Mouse (Mus musculus): Measurements from ENCODE around the gene Krtap5-1. TPM values are rescaled to one million over a fixed set of nuclear protein-coding genes. Genes with fewer than 3 reads are reported as not detected.
A peak's percentile ranks its signal among the peaks of the same experiment; 100 is the strongest.
"Not testable (repeated sequence)": the region's sequence is repeated elsewhere in the genome, so short reads cannot be mapped to it uniquely, and the experiment has no call there.

Krtap5-1 gene
- total and polyA plus RNA-seq, 3 experiments, result not detected

GRCm38 (mm10) chr7:142284615-142285080 lies 12.3 kb downstream of the Krtap5-1 start (continued):
- TF ChIP-seq EP300 (IDR thresholded peaks at IDR 0.05; ENCODE audit: low read depth in 1 of 2, low read length in 2 of 2), result no peak
- TF ChIP-seq NELFE (IDR thresholded peaks at IDR 0.05; ENCODE audit: low read depth, low read length), result peak; percentile 25

- Histone ChIP-seq H3K36me3 (ENCODE audit: control insufficient read depth in 1 of 2, insufficient read depth in 2 of 2, low read length in 2 of 2) (no peaks in the 10 kb centered on the region), H3K4me3 (ENCODE audit: control insufficient read depth in 1 of 2, insufficient read depth in 1 of 2, low read depth in 2 of 2, low read length in 2 of 2) (peak overlapping the region; percentile 52 to 64), H3K4me1 (ENCODE audit: control insufficient read depth in 1 of 2, insufficient read depth in 2 of 2, low read length in 2 of 2) (no peaks in the 10 kb centered on the region), H3K79me2 (ENCODE audit: control insufficient read depth, insufficient read depth, low read length, poor library complexity) (no peaks in the 10 kb centered on the region; the same call in 1 of the 2 replicates), H3K27ac (ENCODE audit: control insufficient read depth, low read depth, low read length) (peak overlapping the region; percentile 54), H3K27me3 (ENCODE audit: control insufficient read depth in 1 of 2, insufficient read depth in 2 of 2, low read length in 2 of 2) (no peaks in the 10 kb centered on the region; a peak in 2 of 4 replicates), H3K9ac (ENCODE audit: control insufficient read depth, low read depth, low read length, poor library complexity, severe bottlenecking) (peak overlapping the region; percentile 64), H3K9me3 (replicated peaks; ENCODE audit: insufficient read depth, low read length) (no peaks in the 10 kb centered on the region)
- peak; percentile 82 for DNase-seq (ENCODE audit: low read depth, low spot score)
- TF ChIP-seq MAX (IDR thresholded peaks at IDR 0.05; ENCODE audit: low read length), result no peak
- TF ChIP-seq CTCF (IDR thresholded peaks at IDR 0.05 in 2 of 3, conservative IDR thresholded peaks at IDR 0.05 in 1 of 3; ENCODE audit: control insufficient read depth in 1 of 3, insufficient read depth in 1 of 3, low read depth in 2 of 3, low read length in 3 of 3, poor library complexity in 1 of 3, severe bottlenecking in 1 of 3), result 0 out of 6 replicates have a peak, but pooled peaks of 1 of the 3 experiments have one; percentile 5
- TF ChIP-seq POLR2A (IDR thresholded peaks at IDR 0.05; ENCODE audit: control insufficient read depth in 1 of 2, insufficient read depth in 1 of 2, low read depth in 1 of 2, low read length in 2 of 2, poor library complexity in 1 of 2), result peak in 1 of 2 experiments; percentile 53; a peak in 1 of 4 replicates
- 0 out of 2 replicates have a peak, but pooled peaks have one; percentile 22 for TF ChIP-seq BHLHE40 (IDR thresholded peaks at IDR 0.05; ENCODE audit: borderline replicate concordance, low read depth, low read length)
- TF ChIP-seq ZC3H11A (IDR thresholded peaks at IDR 0.05; ENCODE audit: low read depth, low read length), result peak; percentile 75
- TF ChIP-seq SIN3A (IDR thresholded peaks at IDR 0.05; ENCODE audit: low read length), result 0 out of 2 replicates have a peak, but pooled peaks have one; percentile 25
- TF ChIP-seq ELF1 (IDR thresholded peaks at IDR 0.05; ENCODE audit: low read depth, low read length), result no peak
- TF ChIP-seq NELFE (IDR thresholded peaks at IDR 0.05; ENCODE audit: low read depth, low read length), result peak; percentile 3; the same call in 1 of the 2 replicates
Observed at GRCm38 (mm10) chr7:142284023-142284591, 12.8 kb downstream of the Krtap5-1 start.

DNA sequence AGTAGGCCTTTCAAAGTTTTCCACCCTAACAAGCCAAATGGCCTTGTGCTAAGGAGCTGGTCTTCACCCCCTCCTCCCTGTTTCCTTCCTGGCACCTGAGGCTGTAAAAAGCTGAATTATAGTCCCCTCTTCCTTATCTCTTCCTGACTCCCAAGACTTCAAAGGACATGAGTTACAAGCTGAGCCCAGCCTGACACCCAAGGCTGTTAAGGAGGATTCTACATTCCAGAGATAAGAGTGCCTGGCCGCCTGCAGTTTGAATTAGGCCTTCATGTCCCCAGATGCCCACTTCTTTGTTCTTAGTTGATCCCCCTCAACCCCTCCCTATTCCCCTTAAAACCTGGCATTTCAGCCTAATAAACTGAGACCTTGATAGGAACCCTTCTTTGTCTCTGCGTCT lies 14.1 kb downstream of the Krtap5-1 start:
- not testable (repeated sequence) for H3K27me3 ChIP-seq (ENCODE audit: control insufficient read depth in 1 of 2, insufficient read depth in 2 of 2, low read length in 2 of 2); H3K36me3 ChIP-seq (ENCODE audit: control insufficient read depth in 1 of 2, insufficient read depth in 2 of 2, low read length in 2 of 2); H3K9me3 ChIP-seq (replicated peaks; ENCODE audit: insufficient read depth, low read length); H3K9ac ChIP-seq (ENCODE audit: control insufficient read depth, low read depth, low read length, poor library complexity, severe bottlenecking); H3K4me3 ChIP-seq (ENCODE audit: control insufficient read depth in 1 of 2, insufficient read depth in 1 of 2, low read depth in 2 of 2, low read length in 2 of 2); H3K79me2 ChIP-seq (ENCODE audit: control insufficient read depth, insufficient read depth, low read length, poor library complexity); H3K27ac ChIP-seq (ENCODE audit: control insufficient read depth, low read depth, low read length); DNase-seq (ENCODE audit: low read depth, low spot score); H3K4me1 ChIP-seq (ENCODE audit: control insufficient read depth in 1 of 2, insufficient read depth in 2 of 2, low read length in 2 of 2)

GRCm38 (mm10) chr7:142279291-142279690 lies 17.6 kb downstream of the Krtap5-1 start:
- H3K4me3 ChIP-seq (ENCODE audit: control insufficient read depth in 1 of 2, insufficient read depth in 1 of 2, low read depth in 2 of 2, low read length in 2 of 2); H3K9me3 ChIP-seq (replicated peaks; ENCODE audit: insufficient read depth, low read length); H3K79me2 ChIP-seq (ENCODE audit: control insufficient read depth, insufficient read depth, low read length, poor library complexity); H3K27me3 ChIP-seq (ENCODE audit: control insufficient read depth in 1 of 2, insufficient read depth in 2 of 2, low read length in 2 of 2); H3K9ac ChIP-seq (ENCODE audit: control insufficient read depth, low read depth, low read length, poor library complexity, severe bottlenecking); H3K27ac ChIP-seq (ENCODE audit: control insufficient read depth, low read depth, low read length); H3K36me3 ChIP-seq (ENCODE audit: control insufficient read depth in 1 of 2, insufficient read depth in 2 of 2, low read length in 2 of 2); H3K4me1 ChIP-seq (ENCODE audit: control insufficient read depth in 1 of 2, insufficient read depth in 2 of 2, low read length in 2 of 2): not testable (repeated sequence)
- DNase-seq (ENCODE audit: low read depth, low spot score), result peak; percentile 6
